Mouse (Mus musculus) ES-E14 (cell line): Measurements from ENCODE around the gene Magi2. TPM values are rescaled to one million over a fixed set of nuclear protein-coding genes. Genes with fewer than 3 reads are reported as not detected.

Experiments used
- DNase-seq: peaks from one replicate; pipeline ENCODE4 v3.0.0-alpha.2; 2013; ENCODE audit warnings: low read depth, low spot score
- H3K27ac ChIP-seq: 2 replicates; pipeline ENCODE4 v1.5.1; 2012; ENCODE audit warnings: low read depth, mild to moderate bottlenecking, low read length, moderate library complexity, mixed read lengths; ENCODE audit not compliant: poor library complexity, insufficient read depth, severe bottlenecking
- H3K36me3 ChIP-seq: 2 replicates; pipeline ENCODE4 v1.6.1; 2012; ENCODE audit warnings: mild to moderate bottlenecking, low read length, moderate library complexity, mixed read lengths; ENCODE audit not compliant: control insufficient read depth, poor library complexity, insufficient read depth, severe bottlenecking
- H3K4me1 ChIP-seq, 2 experiments: fragments of 150-350 bp in 1 of 2; sonication (generic) in 1 of 2; 2 replicates each; pipeline ENCODE4 v1.6.1; 2012; ENCODE audit warnings: low read length in 2 of 2, mild to moderate bottlenecking in 1 of 2, mixed read lengths in 1 of 2; ENCODE audit not compliant: control insufficient read depth in 2 of 2, insufficient read depth in 2 of 2, poor library complexity in 1 of 2
- H3K4me3 ChIP-seq, 2 experiments: fragments of 150-350 bp in 1 of 2; sonication (generic) in 1 of 2; 2 replicates each; pipeline ENCODE4 v1.5.1; 2012; ENCODE audit warnings: low read length in 2 of 2, low read depth in 1 of 2, mild to moderate bottlenecking in 1 of 2, mixed read lengths in 1 of 2; ENCODE audit not compliant: insufficient read depth in 1 of 2, poor library complexity in 1 of 2, severe bottlenecking in 1 of 2
- H3K9ac ChIP-seq: 2 replicates; pipeline ENCODE4 v1.6.1; 2012; ENCODE audit warnings: low read depth, mild to moderate bottlenecking, low read length, mixed read lengths; ENCODE audit not compliant: poor library complexity, insufficient read depth, severe bottlenecking
- H3K9me3 ChIP-seq: fragments of 150-350 bp; sonication (generic); 2 replicates; pipeline ENCODE4 v1.6.1; 2012; ENCODE audit warnings: low read depth, mild to moderate bottlenecking, low read length; ENCODE audit not compliant: control insufficient read depth, insufficient read depth
- CHD2 ChIP-seq: IDR thresholded peaks from 2 replicates; pipeline ENCODE4 v1.6.1; 2014; ENCODE audit warnings: mild to moderate bottlenecking, low read depth, low read length, inconsistent platforms
- HCFC1 ChIP-seq: IDR thresholded peaks from 2 replicates; pipeline ENCODE4 v1.6.1; 2012; ENCODE audit warnings: low read length, inconsistent platforms, borderline replicate concordance; ENCODE audit not compliant: insufficient read depth
- MAFK ChIP-seq: IDR thresholded peaks from 2 replicates; pipeline ENCODE4 v1.6.1; 2014; ENCODE audit warnings: mild to moderate bottlenecking, low read depth, low read length, inconsistent platforms; ENCODE audit not compliant: insufficient read depth
- ZC3H11A ChIP-seq: IDR thresholded peaks from 2 replicates; pipeline ENCODE4 v1.6.1; 2012; ENCODE audit warnings: low read depth, mild to moderate bottlenecking, inconsistent platforms, low read length, borderline replicate concordance
- ZNF384 ChIP-seq: IDR thresholded peaks from 2 replicates; pipeline ENCODE4 v1.6.1; 2012; ENCODE audit warnings: low read depth, low read length, inconsistent platforms
- in situ Hi-C, 2 experiments: fragments of 600-800 bp; cut with MboI; formaldehyde crosslinking; loops; one replicate each; pipeline ENCODE4 v1.15.1; 2025; ENCODE audit warnings: low sequenced_read_pairs in 2 of 2, inconsistent platforms in 1 of 2; ENCODE audit not compliant: unreplicated experiment in 2 of 2
- total RNA-seq: library from RNA; depleted of rRNA; stranded (reverse); fragments of 300-350 nt; gene quantifications from 2 replicates; pipeline ENCODE4 v1.2.3, GENCODE M21; 2012

The Magi2 gene
- total RNA-seq, 1 experiment: 0.85 TPM

DNA sequence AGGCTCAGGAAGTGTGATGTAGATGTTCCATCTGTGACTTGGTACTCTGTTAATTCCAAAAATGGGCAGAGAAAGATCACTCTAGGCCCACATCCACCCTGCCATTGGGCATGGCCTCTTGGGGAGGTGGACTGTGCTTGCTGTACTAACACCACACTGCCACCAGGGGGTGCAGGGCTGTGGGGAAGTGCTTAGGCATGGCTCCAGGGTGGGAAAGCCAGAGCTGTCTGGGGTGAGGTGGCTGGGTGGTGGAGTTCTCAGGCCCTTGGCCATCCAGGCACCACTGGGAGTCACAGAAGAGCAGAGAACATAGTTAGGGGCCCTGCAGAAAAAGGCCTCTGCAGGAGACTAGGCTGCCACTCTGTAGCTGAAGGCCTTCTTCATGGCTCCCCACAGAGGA is 1243.6 kb downstream of the Magi2 start:
- TF ChIP-seq CHD2 (no peak), MAFK (no peak), HCFC1 (no peak), ZC3H11A (no peak), ZNF384 (no peak)
- no peak overlapping the region for H3K9ac ChIP-seq
- H3K4me3 ChIP-seq: no peak overlapping the region
- in situ Hi-C loops: no loop called here
- DNase-seq: peak; percentile 15
- H3K4me1 ChIP-seq: peaks cover 3 to 5% of the 10 kb centered on the region in 2 experiments; a peak in 2 of 4 replicates
- H3K9me3 ChIP-seq: peaks cover 5% of the 10 kb centered on the region; the same call in 1 of the 2 replicates
- H3K36me3 ChIP-seq: no peaks in the 10 kb centered on the region
- H3K27ac ChIP-seq: no peak overlapping the region; the same call in 1 of the 2 replicates

GRCm38 (mm10) chr5:20484505-20484904 is 1257.7 kb downstream of the Magi2 start:
- Histone ChIP-seq H3K36me3 (no peaks in the 10 kb centered on the region), H3K9me3 (no peaks in the 10 kb centered on the region), H3K4me1 (no peaks in the 10 kb centered on the region), H3K9ac (no peak overlapping the region), H3K27ac (no peak overlapping the region), H3K4me3 (no peak overlapping the region)
- no peak for DNase-seq
- in situ Hi-C loops: no loop called here
- TF ChIP-seq CHD2 (no peak), MAFK (no peak), ZC3H11A (no peak), HCFC1 (no peak)

GRCm38 (mm10) chr5:20491911-20492310 is 1265.1 kb downstream of the Magi2 start:
- no peaks in the 10 kb centered on the region for H3K9me3 ChIP-seq
- no peak for DNase-seq
- no peak for TF ChIP-seq ZNF384
- TF ChIP-seq ZC3H11A: no peak
- no peak for TF ChIP-seq MAFK
- no peak for TF ChIP-seq CHD2
- TF ChIP-seq HCFC1: no peak
- no peak overlapping the region for H3K4me3 ChIP-seq
- H3K36me3 ChIP-seq: no peaks in the 10 kb centered on the region
- no peak overlapping the region for H3K27ac ChIP-seq
- no peak overlapping the region for H3K9ac ChIP-seq
- H3K4me1 ChIP-seq: no peaks in the 10 kb centered on the region
- in situ Hi-C loops: no loop called here

- H3K27ac ChIP-seq: no peak overlapping the region
- H3K4me3 ChIP-seq: no peak overlapping the region
- H3K9ac ChIP-seq: no peak overlapping the region
- no peaks in the 10 kb centered on the region for H3K4me1 ChIP-seq
- no peak for DNase-seq
- H3K9me3 ChIP-seq: no peaks in the 10 kb centered on the region
- in situ Hi-C loops: no loop called here
- H3K36me3 ChIP-seq: no peaks in the 10 kb centered on the region
- no peak for TF ChIP-seq ZC3H11A
- no peak for TF ChIP-seq CHD2
- TF ChIP-seq HCFC1: no peak
- TF ChIP-seq ZNF384: no peak
- no peak for TF ChIP-seq MAFK
Measured at GRCm38 (mm10) chr5:20492679-20493078, 1265.8 kb downstream of the Magi2 start.

- in situ Hi-C loops: no loop called here
- DNase-seq: no peak
- H3K9me3 ChIP-seq: no peaks in the 10 kb centered on the region
- H3K36me3 ChIP-seq: no peaks in the 10 kb centered on the region
- H3K9ac ChIP-seq: no peak overlapping the region
- no peak overlapping the region for H3K4me3 ChIP-seq
- TF ChIP-seq ZNF384: no peak
- TF ChIP-seq MAFK: no peak
- no peak for TF ChIP-seq ZC3H11A
- no peak for TF ChIP-seq CHD2
- TF ChIP-seq HCFC1: no peak
- no peaks in the 10 kb centered on the region for H3K4me1 ChIP-seq
- H3K27ac ChIP-seq: no peak overlapping the region
Measured at GRCm38 (mm10) chr5:20494010-20494409, 1267.2 kb downstream of the Magi2 start.
